Mouse (Mus musculus): Measurements from ENCODE around the gene Tec. TPM values are rescaled to one million over a fixed set of nuclear protein-coding genes. Genes with fewer than 3 reads are reported as not detected.

Tec gene
- polyA plus RNA-seq, 1 experiment from 2014 or later: 81.3 TPM

- whole genome bisulfite sequencing (ENCODE audit: missing documents): 56% methylated on average over 6 of the region's 7 CpGs
- no peak overlapping the region for H3K4me3 ChIP-seq (ENCODE audit: inconsistent target)
- H3K27ac ChIP-seq: peak overlapping the region; percentile 27
- H3K36me3 ChIP-seq (ENCODE audit: inconsistent target): no peaks in the 10 kb centered on the region
- H3K79me2 ChIP-seq (ENCODE audit: inconsistent target): peaks cover 100% of the 10 kb centered on the region
Observed at GRCm38 (mm10) chr5:72852301-72852995, 15.8 kb downstream of the Tec start.

GRCm38 (mm10) chr5:72851674-72852098, 16.6 kb downstream of the Tec start:
- Histone ChIP-seq H3K36me3 (ENCODE audit: inconsistent target) (no peaks in the 10 kb centered on the region), H3K27ac (peak overlapping the region; percentile 27; the same call in 1 of the 2 replicates), H3K4me3 (ENCODE audit: inconsistent target) (no peak overlapping the region), H3K79me2 (ENCODE audit: inconsistent target) (peaks cover 100% of the 10 kb centered on the region)
- 2% methylated on average over 4 of the region's 4 CpGs for WGBS (ENCODE audit: missing documents)

- Histone ChIP-seq H3K36me3 (ENCODE audit: inconsistent target) (no peaks in the 10 kb centered on the region), H3K27ac (no peak overlapping the region), H3K4me3 (ENCODE audit: inconsistent target) (no peak overlapping the region), H3K79me2 (ENCODE audit: inconsistent target) (peaks cover 100% of the 10 kb centered on the region)
- 81% methylated on average over 12 of the region's 12 CpGs for WGBS (ENCODE audit: missing documents)
Observed at GRCm38 (mm10) chr5:72850926-72851673, 17.2 kb downstream of the Tec start.

GRCm38 (mm10) chr5:72848889-72849435, 19.3 kb downstream of the Tec start:
- H3K27ac ChIP-seq: no peak overlapping the region

GRCm38 (mm10) chr5:72846712-72847111, 21.6 kb downstream of the Tec start:
- 88% methylated on average over 1 of the region's 4 CpGs for WGBS (ENCODE audit: missing documents)
- Histone ChIP-seq H3K27ac (no peak overlapping the region), H3K4me3 (ENCODE audit: inconsistent target) (no peak overlapping the region), H3K36me3 (ENCODE audit: inconsistent target) (no peaks in the 10 kb centered on the region), H3K79me2 (ENCODE audit: inconsistent target) (peaks cover 100% of the 10 kb centered on the region)

More at GRCm38 (mm10) chr5:72848889-72849435, 19.3 kb downstream of the Tec start:
- no peaks in the 10 kb centered on the region for H3K36me3 ChIP-seq (ENCODE audit: inconsistent target)
- WGBS (ENCODE audit: missing documents): 68% methylated on average over 6 of the region's 6 CpGs
- no peak overlapping the region for H3K4me3 ChIP-seq (ENCODE audit: inconsistent target)
- H3K79me2 ChIP-seq (ENCODE audit: inconsistent target): peaks cover 100% of the 10 kb centered on the region

GRCm38 (mm10) chr5:72845928-72846630, 22.2 kb downstream of the Tec start:
- no peak overlapping the region for H3K4me3 ChIP-seq (ENCODE audit: inconsistent target)
- no peak overlapping the region for H3K27ac ChIP-seq
- H3K79me2 ChIP-seq (ENCODE audit: inconsistent target): peaks cover 100% of the 10 kb centered on the region
- WGBS (ENCODE audit: missing documents): 92% methylated on average over 9 of the region's 9 CpGs
- no peaks in the 10 kb centered on the region for H3K36me3 ChIP-seq (ENCODE audit: inconsistent target)

GRCm38 (mm10) chr5:72844776-72845495, 23.3 kb downstream of the Tec start:
- Histone ChIP-seq H3K27ac (no peak overlapping the region), H3K4me3 (ENCODE audit: inconsistent target) (no peak overlapping the region), H3K36me3 (ENCODE audit: inconsistent target) (no peaks in the 10 kb centered on the region), H3K79me2 (ENCODE audit: inconsistent target) (peaks cover 100% of the 10 kb centered on the region)
- WGBS (ENCODE audit: missing documents): 80% methylated on average over 6 of the region's 7 CpGs

- H3K27ac ChIP-seq: 0 out of 2 replicates have a peak overlapping the region, but pooled peaks have one; percentile 21
- H3K36me3 ChIP-seq (ENCODE audit: inconsistent target): no peaks in the 10 kb centered on the region
- 21% methylated on average over 2 of the region's 2 CpGs for WGBS (ENCODE audit: missing documents)
- peaks cover 100% of the 10 kb centered on the region for H3K79me2 ChIP-seq (ENCODE audit: inconsistent target)
- H3K4me3 ChIP-seq (ENCODE audit: inconsistent target): no peak overlapping the region
Observed at GRCm38 (mm10) chr5:72844294-72844693, 24.0 kb downstream of the Tec start.

GRCm38 (mm10) chr5:72839655-72840054, 28.6 kb downstream of the Tec start:
- no peak overlapping the region for H3K4me3 ChIP-seq (ENCODE audit: inconsistent target)
- H3K36me3 ChIP-seq (ENCODE audit: inconsistent target): 0 out of 2 replicates have a peak, but pooled peaks cover 3% of the 10 kb centered on the region
- 84% methylated on average over 3 of the region's 3 CpGs for WGBS (ENCODE audit: missing documents)
- H3K27ac ChIP-seq: no peak overlapping the region
- peaks cover 100% of the 10 kb centered on the region for H3K79me2 ChIP-seq (ENCODE audit: inconsistent target)

- 0 out of 2 replicates have a peak, but pooled peaks cover 3% of the 10 kb centered on the region for H3K36me3 ChIP-seq (ENCODE audit: inconsistent target)
- WGBS (ENCODE audit: missing documents): 97% methylated on average over 2 of the region's 2 CpGs
- peaks cover 100% of the 10 kb centered on the region for H3K79me2 ChIP-seq (ENCODE audit: inconsistent target)
- H3K4me3 ChIP-seq (ENCODE audit: inconsistent target): no peak overlapping the region
- H3K27ac ChIP-seq: no peak overlapping the region
Observed at GRCm38 (mm10) chr5:72838976-72839375, 29.3 kb downstream of the Tec start.

- Histone ChIP-seq H3K36me3 (ENCODE audit: inconsistent target) (0 out of 2 replicates have a peak, but pooled peaks cover 3% of the 10 kb centered on the region), H3K79me2 (ENCODE audit: inconsistent target) (peaks cover 100% of the 10 kb centered on the region), H3K27ac (no peak overlapping the region), H3K4me3 (ENCODE audit: inconsistent target) (no peak overlapping the region)
- 96% methylated on average over 3 of the region's 3 CpGs for WGBS (ENCODE audit: missing documents)
Observed at GRCm38 (mm10) chr5:72835656-72836055, 32.6 kb downstream of the Tec start.

- H3K79me2 ChIP-seq (ENCODE audit: inconsistent target): peaks cover 100% of the 10 kb centered on the region
- H3K36me3 ChIP-seq (ENCODE audit: inconsistent target): 0 out of 2 replicates have a peak, but pooled peaks cover 2% of the 10 kb centered on the region
- 30% methylated on average over 15 of the region's 15 CpGs for WGBS (ENCODE audit: missing documents)
- H3K27ac ChIP-seq: peak overlapping the region; percentile 33
- H3K4me3 ChIP-seq (ENCODE audit: inconsistent target): no peak overlapping the region
Observed at GRCm38 (mm10) chr5:72832904-72833765, 35.1 kb downstream of the Tec start.

- WGBS (ENCODE audit: missing documents): 80% methylated on average over 7 of the region's 7 CpGs
- Histone ChIP-seq H3K36me3 (ENCODE audit: inconsistent target) (no peaks in the 10 kb centered on the region), H3K27ac (no peak overlapping the region), H3K79me2 (ENCODE audit: inconsistent target) (peaks cover 100% of the 10 kb centered on the region), H3K4me3 (ENCODE audit: inconsistent target) (no peak overlapping the region)
Observed at GRCm38 (mm10) chr5:72832191-72832590, 36.1 kb downstream of the Tec start.

All from macrophage (primary cell).